Mouse (Mus musculus) intestine, embryonic 14.5 days (tissue): ENCODE results near the gene Rlim. TPM values are rescaled to one million over a fixed set of nuclear protein-coding genes. Genes with fewer than 3 reads are reported as not detected.

Experiments
- ATAC-seq: fragments of 200-750 bp; cut with Nextera tagmentation; replicated peaks from 2 replicates; pipeline ENCODE4 v1.8.0; 2017; ENCODE audit warnings: low read depth, moderate number of reproducible peaks, moderate TSS enrichment, moderate library complexity; ENCODE audit not compliant: low FRiP score, low TSS enrichment
- DNase-seq: peaks from one replicate; pipeline ENCODE4 v3.0.0-alpha.2; 2018; ENCODE audit warnings: low spot score
- H3K27ac ChIP-seq: fragments of 300-500 bp; sonication (generic); 2 replicates; pipeline ENCODE4 v1.5.1; 2014; ENCODE audit warnings: low read depth, mild to moderate bottlenecking, control low read depth
- H3K27me3 ChIP-seq: fragments of 300-500 bp; sonication (generic); replicated peaks from 2 replicates; pipeline ENCODE4 v1.6.1; 2014; ENCODE audit warnings: low read length, control low read depth; ENCODE audit not compliant: control insufficient read depth, insufficient read depth
- H3K36me3 ChIP-seq: fragments of 300-500 bp; sonication (generic); 2 replicates; pipeline ENCODE4 v1.6.1; 2014; ENCODE audit warnings: low read length, control low read depth; ENCODE audit not compliant: control insufficient read depth, insufficient read depth
- H3K4me1 ChIP-seq: fragments of 300-500 bp; sonication (generic); replicated peaks from 2 replicates; pipeline ENCODE4 v1.6.1; 2014; ENCODE audit warnings: low read length, control low read depth, mixed read lengths; ENCODE audit not compliant: control insufficient read depth, insufficient read depth
- H3K4me2 ChIP-seq: fragments of 300-500 bp; sonication (generic); 2 replicates; pipeline ENCODE4 v1.6.1; 2014; ENCODE audit warnings: low read length
- H3K4me3 ChIP-seq: fragments of 300-500 bp; sonication (generic); 2 replicates; pipeline ENCODE4 v1.5.1; 2014; ENCODE audit warnings: low read depth, low read length, control low read depth, mixed read lengths
- H3K9ac ChIP-seq: fragments of 300-500 bp; sonication (generic); 2 replicates; pipeline ENCODE4 v1.6.1; 2014; ENCODE audit warnings: mild to moderate bottlenecking, low read length
- H3K9me3 ChIP-seq: fragments of 300-500 bp; sonication (generic); 2 replicates; pipeline ENCODE4 v1.6.1; 2016; ENCODE audit warnings: low read length, control low read depth; ENCODE audit not compliant: control insufficient read depth
- WGBS: fragments of 180-500 bp; shearing (Covaris S2); extraction: QIAGEN DNeasy Blood & Tissue Kit; methylation state at CpG from one replicate; pipeline ENCODE4 v1.1.7; 2014; 5-methylcytosine and 5-hydroxymethylcytosine counted together
- polyA plus RNA-seq: library from polyadenylated mRNA; unstranded; fragments of >200 nt; fragmentation: Nextera tagmentation; extraction: Ambion mirVana; gene quantifications from 2 replicates; pipeline ENCODE4 v1.2.1, GENCODE M21; 2014

The Rlim gene
- polyA plus RNA-seq, result 33.6 and 40.3 TPM in 2 replicates

GRCm38 (mm10) chrX:103981169-103981689 is at the start of gene Rlim:
Rlim (minus strand) TSS chrX:103981284.
- peak within 1 kb of the TSS; percentile 61 for H3K4me3 ChIP-seq
- no peaks in the 10 kb centered on the region; the same call in 1 of the 2 replicates for H3K27me3 ChIP-seq
- peaks cover 6% of the 10 kb centered on the region for H3K36me3 ChIP-seq
- H3K9me3 ChIP-seq, result no peaks in the 10 kb centered on the region
- peak within 1 kb of the TSS; percentile 56 for H3K4me2 ChIP-seq
- peak within 1 kb of the TSS; percentile 87 for H3K9ac ChIP-seq
- ATAC-seq (peak; percentile 99), DNase-seq (peak; percentile 83)
- peak within 1 kb of the TSS; percentile 89 for H3K27ac ChIP-seq
- 17% methylated on average over 27 of the region's 27 CpGs for WGBS
- H3K4me1 ChIP-seq, result no peaks in the 10 kb centered on the region

DNA sequence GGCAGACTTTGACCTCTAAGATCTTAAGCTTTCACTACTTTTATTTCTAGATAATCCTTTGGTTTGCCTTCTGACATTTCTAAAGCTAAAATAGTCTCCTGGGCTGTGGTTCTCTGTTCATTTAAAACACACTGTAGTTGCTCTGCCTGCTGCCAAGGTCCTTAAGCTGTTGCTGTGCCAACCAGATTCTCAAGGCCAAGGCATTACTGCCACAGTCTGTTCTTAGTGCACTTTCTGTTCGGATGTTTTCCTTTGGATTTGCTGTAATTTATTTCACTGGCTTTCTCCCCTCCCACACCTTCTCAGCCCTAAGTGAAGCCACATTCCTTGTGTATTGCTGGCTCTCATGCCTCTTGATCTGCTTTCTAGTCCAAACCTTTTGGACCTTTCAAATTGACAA is 36.1 kb upstream of the Rlim start:
- 57% methylated on average over 1 of the region's 1 CpGs for WGBS
- DNase-seq, result no peak
- Histone ChIP-seq H3K9me3 (no peaks in the 10 kb centered on the region), H3K27ac (no peak overlapping the region), H3K27me3 (no peaks in the 10 kb centered on the region), H3K36me3 (no peaks in the 10 kb centered on the region), H3K4me1 (no peaks in the 10 kb centered on the region), H3K4me3 (no peak overlapping the region), H3K4me2 (no peak overlapping the region), H3K9ac (no peak overlapping the region)
- ATAC-seq, result no peak

DNA sequence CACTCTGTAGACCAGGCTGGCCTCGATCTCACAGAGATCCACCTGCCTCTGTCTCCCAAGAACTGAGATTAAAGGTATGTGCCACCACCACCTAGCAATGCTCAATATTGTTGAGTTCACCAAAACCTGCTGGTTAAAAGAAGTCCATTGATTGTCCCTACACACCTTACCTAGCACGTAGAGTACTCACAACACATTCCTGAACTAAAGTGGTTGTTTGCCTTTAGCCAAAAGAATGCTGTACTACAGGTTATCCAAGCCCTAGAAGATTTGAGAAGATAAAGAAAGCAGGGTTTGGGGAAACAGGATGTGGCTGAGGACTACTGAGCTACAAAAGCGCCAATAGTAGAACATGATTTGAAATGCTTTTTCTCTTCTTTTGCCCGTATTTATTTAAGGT is 34.0 kb upstream of the Rlim start:
- no peak for ATAC-seq
- no peak overlapping the region for H3K4me2 ChIP-seq
- H3K9ac ChIP-seq, result no peak overlapping the region
- H3K27me3 ChIP-seq, result no peaks in the 10 kb centered on the region
- H3K36me3 ChIP-seq, result no peaks in the 10 kb centered on the region
- no peaks in the 10 kb centered on the region for H3K9me3 ChIP-seq
- H3K4me3 ChIP-seq, result no peak overlapping the region
- no peak for DNase-seq
- H3K4me1 ChIP-seq, result no peaks in the 10 kb centered on the region
- no peak overlapping the region for H3K27ac ChIP-seq
- 87% methylated on average over 4 of the region's 4 CpGs for WGBS

GRCm38 (mm10) chrX:104013318-104013811 is 32.3 kb upstream of the Rlim start:
- Histone ChIP-seq H3K4me2 (no peak overlapping the region), H3K27me3 (no peaks in the 10 kb centered on the region), H3K9me3 (no peaks in the 10 kb centered on the region), H3K36me3 (no peaks in the 10 kb centered on the region), H3K27ac (no peak overlapping the region), H3K4me3 (no peak overlapping the region), H3K9ac (no peak overlapping the region), H3K4me1 (no peaks in the 10 kb centered on the region)
- 0 out of 2 replicates have a peak, but pooled peaks have one; percentile 8 for ATAC-seq
- no peak for DNase-seq
- WGBS, result 34% methylated on average over 4 of the region's 4 CpGs

DNA sequence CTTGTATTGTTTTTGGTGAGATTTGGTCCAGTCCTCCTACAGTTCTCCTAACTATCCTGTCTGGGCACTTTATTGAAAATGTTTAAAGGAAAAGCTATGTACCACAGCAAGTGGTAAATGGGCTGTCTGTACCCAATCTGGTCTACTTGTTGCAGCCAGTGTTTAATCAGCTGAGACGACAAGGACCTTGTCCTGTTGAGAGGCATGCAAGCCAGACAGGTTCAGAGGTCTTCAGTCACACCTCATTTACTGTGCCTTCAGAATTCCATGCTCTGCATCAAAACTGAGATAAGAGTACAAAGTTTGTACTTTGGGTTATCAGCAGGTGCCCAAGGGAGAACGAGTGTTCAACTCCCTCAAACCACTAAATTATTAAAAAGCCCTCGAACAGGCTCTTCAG is 13.7 kb upstream of the Rlim start:
- no peak for DNase-seq
- Histone ChIP-seq H3K9ac (no peak overlapping the region), H3K36me3 (no peaks in the 10 kb centered on the region), H3K9me3 (no peaks in the 10 kb centered on the region), H3K4me1 (no peaks in the 10 kb centered on the region), H3K27me3 (no peaks in the 10 kb centered on the region; the same call in none of the 2 replicates), H3K4me2 (no peak overlapping the region), H3K4me3 (no peak overlapping the region), H3K27ac (no peak overlapping the region)
- no peak for ATAC-seq
- WGBS, result 57% methylated on average over 3 of the region's 3 CpGs

DNA sequence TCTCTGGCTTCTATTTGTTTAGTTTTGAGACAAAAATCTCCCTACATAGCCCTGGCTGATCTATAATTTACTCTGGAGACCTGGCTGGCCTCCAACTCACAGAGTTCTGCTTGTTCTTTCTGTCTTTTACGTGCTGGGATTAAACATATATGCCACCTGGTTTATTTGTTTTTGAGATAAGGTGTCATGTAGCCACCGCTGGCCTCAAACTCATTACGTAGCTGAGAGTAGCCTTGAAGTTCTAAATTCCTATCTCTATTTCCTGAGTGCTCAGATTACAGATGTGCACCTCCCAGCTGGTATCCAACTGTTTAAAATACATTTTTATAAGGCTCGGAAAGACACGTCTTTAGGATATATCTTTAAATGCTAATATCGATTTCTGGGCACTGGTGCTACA is 12.8 kb upstream of the Rlim start:
- Histone ChIP-seq H3K36me3 (no peaks in the 10 kb centered on the region), H3K4me2 (no peak overlapping the region), H3K27ac (no peak overlapping the region), H3K27me3 (no peaks in the 10 kb centered on the region; the same call in none of the 2 replicates), H3K4me1 (no peaks in the 10 kb centered on the region), H3K4me3 (no peak overlapping the region), H3K9ac (no peak overlapping the region), H3K9me3 (no peaks in the 10 kb centered on the region)
- WGBS, result 49% methylated on average over 6 of the region's 6 CpGs
- DNase-seq, result no peak
- no peak for ATAC-seq

DNA sequence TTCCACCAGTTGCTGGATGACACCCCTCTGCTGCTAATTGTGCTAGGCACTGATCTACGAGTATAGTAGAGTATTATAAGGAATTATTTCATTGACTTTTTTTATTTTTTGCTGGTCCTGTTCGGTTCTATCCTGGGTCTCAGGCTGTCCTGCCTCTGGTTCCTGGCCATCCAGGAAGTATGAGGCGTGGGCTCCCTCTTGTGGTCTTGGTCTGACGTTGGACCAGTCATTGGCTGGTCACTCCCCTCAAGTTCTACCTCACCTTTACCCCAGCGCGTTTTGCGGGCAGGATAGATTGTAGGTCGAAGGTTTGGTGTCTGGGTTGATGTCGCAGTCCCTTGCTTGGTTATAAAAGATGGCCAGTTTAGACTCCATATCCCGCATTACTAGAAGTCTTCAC is 10.6 kb upstream of the Rlim start:
- H3K4me3 ChIP-seq, result no peak overlapping the region
- no peak overlapping the region for H3K27ac ChIP-seq
- no peaks in the 10 kb centered on the region for H3K9me3 ChIP-seq
- 0 out of 2 replicates have a peak, but pooled peaks have one; percentile 36 for ATAC-seq
- 40% methylated on average over 10 of the region's 10 CpGs for WGBS
- H3K36me3 ChIP-seq, result no peaks in the 10 kb centered on the region
- no peak overlapping the region for H3K4me2 ChIP-seq
- no peak overlapping the region for H3K9ac ChIP-seq
- DNase-seq, result no peak
- H3K27me3 ChIP-seq, result no peaks in the 10 kb centered on the region; the same call in none of the 2 replicates
- no peaks in the 10 kb centered on the region for H3K4me1 ChIP-seq

DNA sequence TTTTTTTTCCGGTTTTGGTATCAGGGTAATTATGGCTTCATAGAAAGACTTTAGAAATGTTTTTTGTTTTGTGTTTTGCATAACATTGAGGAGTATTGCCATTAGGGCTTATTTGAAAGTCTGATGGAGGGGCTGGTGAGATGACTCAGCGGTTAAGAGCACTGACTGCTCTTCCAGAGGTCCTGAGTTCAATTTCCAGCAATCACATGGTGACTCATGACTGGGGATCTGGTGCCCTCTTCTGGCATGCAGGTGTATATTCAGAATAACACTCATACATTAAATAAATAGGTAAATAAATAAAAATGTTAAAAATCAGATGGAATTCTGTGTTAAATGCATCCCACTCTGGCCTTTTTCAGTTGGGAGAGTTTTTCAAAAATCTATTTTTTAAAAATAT is 9.3 kb upstream of the Rlim start:
- H3K4me2 ChIP-seq, result no peak overlapping the region
- H3K27ac ChIP-seq, result no peak overlapping the region
- H3K9me3 ChIP-seq, result no peaks in the 10 kb centered on the region
- WGBS, result 70% methylated on average over 2 of the region's 2 CpGs
- ATAC-seq (no peak), DNase-seq (no peak)
- no peaks in the 10 kb centered on the region; the same call in none of the 2 replicates for H3K27me3 ChIP-seq
- H3K9ac ChIP-seq, result no peak overlapping the region
- H3K4me3 ChIP-seq, result no peak overlapping the region
- no peaks in the 10 kb centered on the region for H3K4me1 ChIP-seq
- H3K36me3 ChIP-seq, result no peaks in the 10 kb centered on the region
